Mouse (Mus musculus): Measurements from ENCODE around the gene Anxa11. TPM values are rescaled to one million over a fixed set of nuclear protein-coding genes. Genes with fewer than 3 reads are reported as not detected.

The Anxa11 gene
- polyA plus RNA-seq, 1 experiment from 2014 or later: 68.3 TPM

DNA sequence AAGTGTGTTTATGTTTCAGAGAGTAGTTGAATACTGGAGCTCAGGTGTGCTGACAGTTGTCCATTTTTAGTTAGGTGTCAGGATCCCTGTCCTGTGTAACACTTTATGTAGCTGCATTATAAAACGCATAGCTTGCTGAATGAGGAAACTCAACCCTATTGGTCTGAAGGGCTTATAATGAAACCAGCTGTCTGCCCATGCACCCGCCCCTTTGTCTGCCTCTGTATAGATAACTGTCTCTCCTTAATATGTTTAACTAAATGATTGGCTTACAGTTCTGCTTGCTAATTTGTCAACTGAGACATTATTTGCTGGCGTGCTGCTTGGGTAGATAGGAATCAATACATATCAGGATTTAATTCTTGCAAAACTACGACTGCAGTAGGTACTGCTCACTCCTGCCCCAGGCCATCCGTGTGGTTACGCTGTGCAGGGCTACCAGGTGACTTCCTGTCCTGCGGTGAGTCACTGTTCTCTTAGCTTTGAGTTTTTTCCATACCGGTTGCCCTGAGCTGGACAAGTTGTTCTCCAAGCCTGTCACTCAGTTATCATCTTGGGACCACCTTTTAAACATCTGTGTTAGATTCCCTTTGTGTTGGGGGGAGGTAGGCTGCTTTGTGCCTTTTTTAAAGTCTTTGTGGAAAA is 13.4 kb downstream of the Anxa11 start:
- WGBS: 43% methylated on average over 8 of the region's 8 CpGs
- Histone ChIP-seq H3K4me2 (ENCODE audit: low read length) (no peak overlapping the region), H3K27ac (ENCODE audit: low read depth) (no peak overlapping the region), H3K4me1 (replicated peaks; ENCODE audit: control insufficient read depth, insufficient read depth, low read length) (0 out of 2 replicates have a peak, but pooled peaks cover 10% of the 10 kb centered on the region), H3K27me3 (replicated peaks; ENCODE audit: control insufficient read depth, insufficient read depth, low read length) (no peaks in the 10 kb centered on the region), H3K9ac (ENCODE audit: low read length) (no peak overlapping the region), H3K9me3 (ENCODE audit: control insufficient read depth, low read length) (no peaks in the 10 kb centered on the region), H3K4me3 (ENCODE audit: low read depth, low read length) (no peak overlapping the region), H3K36me3 (ENCODE audit: control insufficient read depth, insufficient read depth, low read length) (no peaks in the 10 kb centered on the region)
- DNase-seq (ENCODE audit: low spot score) (no peak), ATAC-seq (replicated peaks; ENCODE audit: low FRiP score, low TSS enrichment, low read depth) (no peak)

GRCm38 (mm10) chr14:25857168-25857621 is 15.2 kb downstream of the Anxa11 start:
- Histone ChIP-seq H3K9ac (ENCODE audit: low read length) (no peak overlapping the region), H3K4me2 (ENCODE audit: low read length) (no peak overlapping the region), H3K9me3 (ENCODE audit: control insufficient read depth, low read length) (no peaks in the 10 kb centered on the region), H3K36me3 (ENCODE audit: control insufficient read depth, insufficient read depth, low read length) (no peaks in the 10 kb centered on the region), H3K4me3 (ENCODE audit: low read depth, low read length) (no peak overlapping the region), H3K27me3 (replicated peaks; ENCODE audit: control insufficient read depth, insufficient read depth, low read length) (no peaks in the 10 kb centered on the region), H3K4me1 (replicated peaks; ENCODE audit: control insufficient read depth, insufficient read depth, low read length) (0 out of 2 replicates have a peak, but pooled peaks cover 10% of the 10 kb centered on the region), H3K27ac (ENCODE audit: low read depth) (no peak overlapping the region)
- ATAC-seq (replicated peaks; ENCODE audit: low FRiP score, low TSS enrichment, low read depth): peak; percentile 54; the same call in 1 of the 2 replicates
- 67% methylated on average over 3 of the region's 3 CpGs for WGBS
- no peak for DNase-seq (ENCODE audit: low spot score)

DNA sequence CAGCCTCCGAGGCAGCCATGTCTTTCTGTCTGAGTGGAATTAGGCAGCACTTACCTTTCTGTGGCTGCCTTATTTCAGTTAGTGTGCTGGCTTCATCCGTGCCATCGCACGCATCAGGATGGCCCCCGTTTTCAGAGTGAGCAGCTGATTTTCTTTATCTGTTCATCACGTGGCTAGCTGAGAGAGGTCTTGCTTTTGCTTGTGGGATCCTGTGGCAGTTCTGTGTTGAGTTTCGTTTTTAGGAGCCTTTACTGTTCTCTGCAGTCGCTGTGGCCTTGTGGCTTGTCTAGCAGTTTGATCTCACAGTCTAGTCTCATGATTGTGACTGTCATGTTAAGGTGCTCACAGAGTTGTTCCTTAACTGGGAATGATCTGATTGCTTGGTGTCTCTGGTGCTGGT is 16.0 kb downstream of the Anxa11 start:
- Histone ChIP-seq H3K4me3 (ENCODE audit: low read depth, low read length) (no peak overlapping the region), H3K4me2 (ENCODE audit: low read length) (no peak overlapping the region), H3K9ac (ENCODE audit: low read length) (no peak overlapping the region), H3K4me1 (replicated peaks; ENCODE audit: control insufficient read depth, insufficient read depth, low read length) (0 out of 2 replicates have a peak, but pooled peaks cover 10% of the 10 kb centered on the region), H3K27ac (ENCODE audit: low read depth) (no peak overlapping the region), H3K27me3 (replicated peaks; ENCODE audit: control insufficient read depth, insufficient read depth, low read length) (no peaks in the 10 kb centered on the region), H3K9me3 (ENCODE audit: control insufficient read depth, low read length) (no peaks in the 10 kb centered on the region), H3K36me3 (ENCODE audit: control insufficient read depth, insufficient read depth, low read length) (no peaks in the 10 kb centered on the region)
- DNase-seq (ENCODE audit: low spot score) (no peak), ATAC-seq (replicated peaks; ENCODE audit: low FRiP score, low TSS enrichment, low read depth) (no peak)
- 74% methylated on average over 8 of the region's 8 CpGs for WGBS

- no peaks in the 10 kb centered on the region for H3K9me3 ChIP-seq (ENCODE audit: control insufficient read depth, low read length)
- ATAC-seq (replicated peaks; ENCODE audit: low FRiP score, low TSS enrichment, low read depth): no peak
- no peak for DNase-seq (ENCODE audit: low spot score)
- no peak overlapping the region for H3K27ac ChIP-seq (ENCODE audit: low read depth)
- H3K4me1 ChIP-seq (replicated peaks; ENCODE audit: control insufficient read depth, insufficient read depth, low read length): no peaks in the 10 kb centered on the region; the same call in 1 of the 2 replicates
- H3K4me3 ChIP-seq (ENCODE audit: low read depth, low read length): no peak overlapping the region
- H3K4me2 ChIP-seq (ENCODE audit: low read length): no peak overlapping the region
- no peaks in the 10 kb centered on the region for H3K27me3 ChIP-seq (replicated peaks; ENCODE audit: control insufficient read depth, insufficient read depth, low read length)
- no peak overlapping the region for H3K9ac ChIP-seq (ENCODE audit: low read length)
- 90% methylated on average over 13 of the region's 13 CpGs for WGBS
- H3K36me3 ChIP-seq (ENCODE audit: control insufficient read depth, insufficient read depth, low read length): no peaks in the 10 kb centered on the region
These were observed 20.0 kb downstream of the Anxa11 start for GRCm38 (mm10) chr14:25861771-25862530.

DNA sequence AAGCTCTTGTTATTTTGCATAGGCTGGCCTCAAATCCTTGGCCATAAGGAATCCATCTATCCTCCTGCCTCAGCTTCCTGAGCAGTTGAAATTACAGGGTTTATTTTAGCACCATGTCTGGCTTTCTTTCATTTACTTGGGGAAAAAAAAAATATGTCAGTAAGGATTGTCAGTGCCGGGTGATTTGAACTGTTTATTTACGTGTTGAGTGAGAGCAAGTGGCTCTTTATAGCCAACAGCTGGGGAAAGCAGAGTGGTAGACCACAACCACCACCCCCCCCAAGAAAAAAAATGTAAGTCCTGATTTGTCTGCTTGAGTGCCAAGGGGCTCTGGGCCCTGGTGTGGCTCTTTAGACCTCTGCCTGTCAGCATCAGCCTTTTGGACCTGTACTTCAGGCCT is 21.8 kb downstream of the Anxa11 start:
- DNase-seq (ENCODE audit: low spot score): no peak
- H3K9me3 ChIP-seq (ENCODE audit: control insufficient read depth, low read length): no peaks in the 10 kb centered on the region
- H3K27ac ChIP-seq (ENCODE audit: low read depth): no peak overlapping the region
- 65% methylated on average over 2 of the region's 2 CpGs for whole genome bisulfite sequencing
- no peak overlapping the region for H3K4me3 ChIP-seq (ENCODE audit: low read depth, low read length)
- H3K9ac ChIP-seq (ENCODE audit: low read length): no peak overlapping the region
- H3K4me1 ChIP-seq (replicated peaks; ENCODE audit: control insufficient read depth, insufficient read depth, low read length): no peaks in the 10 kb centered on the region; the same call in 1 of the 2 replicates
- no peak overlapping the region for H3K4me2 ChIP-seq (ENCODE audit: low read length)
- H3K36me3 ChIP-seq (ENCODE audit: control insufficient read depth, insufficient read depth, low read length): no peaks in the 10 kb centered on the region
- no peaks in the 10 kb centered on the region for H3K27me3 ChIP-seq (replicated peaks; ENCODE audit: control insufficient read depth, insufficient read depth, low read length)
- ATAC-seq (replicated peaks; ENCODE audit: low FRiP score, low TSS enrichment, low read depth): no peak

DNA sequence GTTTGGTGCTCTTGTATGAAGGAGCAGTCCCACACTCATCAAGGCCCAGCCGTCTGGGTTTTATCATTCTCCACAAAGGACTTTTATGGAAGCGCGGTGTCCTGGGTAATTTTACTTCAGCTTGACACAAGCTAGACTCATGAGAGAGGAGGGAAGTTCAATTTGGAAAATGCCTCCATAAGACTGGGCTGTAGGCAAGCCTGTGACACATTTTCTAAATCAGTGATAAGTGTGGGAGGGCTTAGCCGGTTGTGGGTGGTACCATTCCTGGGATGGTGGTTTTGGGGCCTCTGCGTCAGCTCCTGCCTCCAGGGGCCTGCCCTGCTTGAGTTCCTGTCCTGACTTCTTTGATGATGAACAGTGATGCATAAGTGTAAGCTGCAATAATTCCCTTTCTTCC is 23.3 kb downstream of the Anxa11 start:
- Histone ChIP-seq H3K36me3 (ENCODE audit: control insufficient read depth, insufficient read depth, low read length) (no peaks in the 10 kb centered on the region), H3K4me3 (ENCODE audit: low read depth, low read length) (no peak overlapping the region), H3K9ac (ENCODE audit: low read length) (no peak overlapping the region), H3K4me2 (ENCODE audit: low read length) (no peak overlapping the region), H3K4me1 (replicated peaks; ENCODE audit: control insufficient read depth, insufficient read depth, low read length) (no peaks in the 10 kb centered on the region; the same call in 1 of the 2 replicates), H3K9me3 (ENCODE audit: control insufficient read depth, low read length) (no peaks in the 10 kb centered on the region), H3K27ac (ENCODE audit: low read depth) (no peak overlapping the region), H3K27me3 (replicated peaks; ENCODE audit: control insufficient read depth, insufficient read depth, low read length) (no peaks in the 10 kb centered on the region)
- no peak for DNase-seq (ENCODE audit: low spot score)
- ATAC-seq (replicated peaks; ENCODE audit: low FRiP score, low TSS enrichment, low read depth): no peak
- 48% methylated on average over 5 of the region's 5 CpGs for WGBS

DNA sequence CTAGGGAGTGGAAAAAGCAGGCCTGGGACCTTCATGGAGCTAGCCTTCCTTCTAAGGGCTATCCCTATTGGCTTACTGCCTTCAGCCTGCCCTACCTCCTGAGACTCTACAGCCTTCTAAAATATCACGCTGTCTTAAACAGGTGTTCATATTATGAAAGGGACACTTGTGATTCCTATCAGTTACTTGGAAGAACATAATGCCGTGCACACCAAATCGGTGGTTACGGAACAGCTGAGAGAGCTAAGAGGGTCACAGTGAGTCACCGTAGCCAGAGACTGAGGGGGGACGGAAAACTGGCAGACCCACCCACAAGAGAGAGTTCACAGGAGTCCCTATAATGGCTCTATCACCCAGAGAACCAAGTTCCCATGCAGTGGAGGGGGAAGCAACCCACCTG is 24.4 kb downstream of the Anxa11 start:
- Histone ChIP-seq H3K4me3 (ENCODE audit: low read depth, low read length) (no peak overlapping the region), H3K4me2 (ENCODE audit: low read length) (no peak overlapping the region), H3K36me3 (ENCODE audit: control insufficient read depth, insufficient read depth, low read length) (no peaks in the 10 kb centered on the region), H3K9ac (ENCODE audit: low read length) (no peak overlapping the region), H3K4me1 (replicated peaks; ENCODE audit: control insufficient read depth, insufficient read depth, low read length) (no peaks in the 10 kb centered on the region; the same call in 1 of the 2 replicates), H3K27ac (ENCODE audit: low read depth) (no peak overlapping the region), H3K27me3 (replicated peaks; ENCODE audit: control insufficient read depth, insufficient read depth, low read length) (no peaks in the 10 kb centered on the region), H3K9me3 (ENCODE audit: control insufficient read depth, low read length) (no peaks in the 10 kb centered on the region)
- DNase-seq (ENCODE audit: low spot score) (no peak), ATAC-seq (replicated peaks; ENCODE audit: low FRiP score, low TSS enrichment, low read depth) (no peak)
- WGBS: 88% methylated on average over 6 of the region's 6 CpGs

DNA sequence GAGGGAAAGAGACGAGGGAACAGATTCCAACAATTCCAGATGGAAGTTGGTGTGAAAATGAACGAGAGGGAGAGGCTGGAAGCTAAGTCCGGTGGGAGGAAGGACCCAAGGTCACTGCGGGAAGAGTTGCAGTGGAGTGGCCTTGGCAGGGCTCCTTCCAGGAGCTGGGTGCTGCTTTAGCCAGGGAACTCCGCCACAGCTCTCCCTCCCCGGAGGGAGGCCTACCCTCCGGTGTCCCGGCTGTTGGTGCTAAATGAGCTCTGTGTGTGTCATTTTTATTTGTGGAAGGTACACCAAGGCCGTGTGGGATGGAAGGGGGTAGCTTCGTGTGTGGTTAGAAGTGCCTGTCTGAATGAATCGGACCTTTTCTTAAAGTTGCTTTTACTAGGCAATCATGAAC is 24.9 kb downstream of the Anxa11 start:
- no peak overlapping the region for H3K9ac ChIP-seq (ENCODE audit: low read length)
- no peak overlapping the region for H3K4me3 ChIP-seq (ENCODE audit: low read depth, low read length)
- H3K4me2 ChIP-seq (ENCODE audit: low read length): no peak overlapping the region
- no peaks in the 10 kb centered on the region for H3K9me3 ChIP-seq (ENCODE audit: control insufficient read depth, low read length)
- H3K4me1 ChIP-seq (replicated peaks; ENCODE audit: control insufficient read depth, insufficient read depth, low read length): no peaks in the 10 kb centered on the region; the same call in 1 of the 2 replicates
- H3K27me3 ChIP-seq (replicated peaks; ENCODE audit: control insufficient read depth, insufficient read depth, low read length): no peaks in the 10 kb centered on the region
- no peak overlapping the region for H3K27ac ChIP-seq (ENCODE audit: low read depth)
- H3K36me3 ChIP-seq (ENCODE audit: control insufficient read depth, insufficient read depth, low read length): no peaks in the 10 kb centered on the region
- WGBS: 66% methylated on average over 11 of the region's 11 CpGs
- ATAC-seq (replicated peaks; ENCODE audit: low FRiP score, low TSS enrichment, low read depth) (no peak), DNase-seq (ENCODE audit: low spot score) (no peak)

Measured in intestine, embryonic 14.5 days (tissue).